Mouse (Mus musculus) brain, embryonic 18.5 days (tissue): Measurements from ENCODE around the gene Epn2.

ENCODE experiments used
- DNase-seq: peaks from one replicate; pipeline ENCODE4 v3.0.0-alpha.2; 2012; ENCODE audit warnings: low read depth, low spot score

The Epn2 gene

DNA sequence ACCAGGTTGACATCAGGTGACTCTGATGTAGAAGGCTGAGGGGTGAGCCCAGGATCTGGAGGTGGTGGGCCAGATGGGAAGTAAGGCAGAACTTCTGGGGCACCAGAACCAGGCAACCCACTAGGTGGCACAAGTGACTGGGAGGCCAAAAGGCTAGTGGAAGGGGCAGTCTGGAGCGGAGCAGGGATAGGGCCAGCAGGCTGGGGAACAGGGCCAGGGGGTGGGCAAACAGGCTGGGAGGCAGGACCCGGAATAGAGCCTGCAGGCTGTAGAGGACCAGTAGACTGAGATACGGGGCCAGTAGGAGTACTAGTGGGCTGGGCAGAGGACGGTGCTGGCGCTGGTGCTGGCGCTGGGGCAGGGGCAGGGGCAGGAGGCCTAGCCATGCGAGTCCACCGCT lies 89.6 kb downstream of the Epn2 start:
- no peak for DNase-seq

DNA sequence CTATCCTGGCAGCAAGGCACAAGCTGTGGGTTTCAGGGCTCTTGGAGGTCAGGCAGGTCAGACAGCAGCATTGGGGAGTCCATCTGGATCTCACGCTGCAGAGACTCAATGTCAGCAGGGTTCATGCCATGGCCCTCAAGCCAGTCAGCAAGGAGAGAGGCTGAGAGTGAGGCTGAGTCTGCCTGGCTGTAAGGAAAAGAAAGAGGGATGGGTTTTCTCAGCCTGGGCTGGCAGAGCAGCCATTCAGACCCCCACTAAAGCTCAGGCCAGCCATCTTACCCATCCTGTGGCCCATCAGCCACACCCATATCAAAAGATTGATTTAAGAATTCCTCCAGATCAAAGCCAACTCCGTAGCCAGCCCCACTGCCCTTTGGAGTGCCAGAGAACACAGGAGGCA lies 90.4 kb downstream of the Epn2 start:
- no peak for DNase-seq

DNA sequence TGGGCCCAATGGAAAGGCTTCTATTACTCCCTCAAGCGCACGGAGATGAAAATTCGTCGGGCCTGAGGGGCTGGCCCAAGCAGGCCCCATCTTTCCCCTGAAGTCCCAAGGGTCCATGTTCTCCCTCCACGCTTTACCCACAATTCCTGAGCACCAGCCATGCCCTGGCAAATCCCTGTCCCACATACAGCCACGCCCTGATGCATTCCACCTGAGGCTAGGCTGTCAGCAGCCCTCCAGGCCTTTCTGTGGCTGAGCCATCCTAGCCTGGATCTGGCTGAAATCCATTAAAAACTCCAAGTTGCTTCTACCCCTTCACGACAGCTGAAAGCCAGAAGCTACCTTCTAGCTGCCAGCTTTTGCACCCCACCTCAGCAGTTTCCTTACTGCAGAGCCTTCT lies 91.6 kb downstream of the Epn2 start:
- DNase-seq = no peak

DNA sequence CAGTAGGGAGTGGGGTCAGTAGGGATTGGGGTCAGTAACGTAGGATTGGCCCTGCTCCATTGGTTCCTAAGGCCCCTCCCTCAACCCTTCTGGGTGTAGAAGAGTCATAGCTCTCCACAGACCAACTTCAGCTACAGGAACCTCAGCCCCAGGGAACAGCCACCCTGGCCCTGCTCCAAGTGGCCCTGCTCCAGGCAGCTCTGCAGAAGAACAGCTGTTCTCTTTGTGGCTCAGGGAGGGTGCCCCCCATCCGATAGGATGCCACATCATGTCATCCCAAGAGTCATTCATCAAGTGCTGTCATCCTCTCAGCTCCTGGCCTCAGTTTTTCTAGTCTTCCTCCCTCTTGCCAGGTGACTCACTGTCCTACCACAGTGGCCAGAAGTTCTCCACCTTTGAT lies 92.1 kb downstream of the Epn2 start:
- DNase-seq = no peak

DNA sequence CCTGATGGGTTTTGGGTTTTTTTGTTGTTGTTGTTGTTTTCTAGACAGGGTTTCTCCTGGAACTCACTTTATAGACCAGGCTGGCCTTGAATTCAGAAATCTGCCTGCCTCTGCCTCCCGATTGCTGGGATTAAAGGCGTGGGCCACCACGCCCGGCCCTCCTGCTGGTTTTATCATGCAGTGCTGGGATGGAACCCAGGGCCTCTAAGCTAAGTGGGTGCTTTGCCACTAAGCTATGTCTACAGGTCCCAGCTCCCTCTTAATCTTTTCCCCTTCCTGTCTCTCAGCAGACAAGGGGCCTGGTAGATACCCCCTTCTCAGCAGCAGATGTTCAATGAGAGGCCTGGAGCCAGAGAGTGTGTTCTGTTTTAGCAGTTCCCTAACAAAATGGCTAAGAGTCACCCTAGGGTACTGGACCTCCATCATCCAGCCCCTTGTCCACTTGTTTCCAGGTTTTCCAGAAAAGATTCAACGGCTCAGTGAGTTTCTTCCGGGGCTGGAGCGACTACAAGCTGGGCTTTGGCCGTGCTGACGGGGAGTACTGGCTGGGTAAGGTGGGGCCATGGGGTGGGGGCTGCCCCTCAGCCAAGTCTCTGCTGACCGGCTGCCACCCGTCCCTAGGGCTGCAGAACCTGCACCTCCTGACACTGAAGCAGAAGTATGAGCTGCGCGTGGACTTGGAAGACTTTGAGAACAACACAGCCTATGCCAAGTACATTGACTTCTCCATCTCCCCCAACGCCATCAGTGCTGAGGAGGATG lies 92.8 kb downstream of the Epn2 start:
- no peak for DNase-seq

DNA sequence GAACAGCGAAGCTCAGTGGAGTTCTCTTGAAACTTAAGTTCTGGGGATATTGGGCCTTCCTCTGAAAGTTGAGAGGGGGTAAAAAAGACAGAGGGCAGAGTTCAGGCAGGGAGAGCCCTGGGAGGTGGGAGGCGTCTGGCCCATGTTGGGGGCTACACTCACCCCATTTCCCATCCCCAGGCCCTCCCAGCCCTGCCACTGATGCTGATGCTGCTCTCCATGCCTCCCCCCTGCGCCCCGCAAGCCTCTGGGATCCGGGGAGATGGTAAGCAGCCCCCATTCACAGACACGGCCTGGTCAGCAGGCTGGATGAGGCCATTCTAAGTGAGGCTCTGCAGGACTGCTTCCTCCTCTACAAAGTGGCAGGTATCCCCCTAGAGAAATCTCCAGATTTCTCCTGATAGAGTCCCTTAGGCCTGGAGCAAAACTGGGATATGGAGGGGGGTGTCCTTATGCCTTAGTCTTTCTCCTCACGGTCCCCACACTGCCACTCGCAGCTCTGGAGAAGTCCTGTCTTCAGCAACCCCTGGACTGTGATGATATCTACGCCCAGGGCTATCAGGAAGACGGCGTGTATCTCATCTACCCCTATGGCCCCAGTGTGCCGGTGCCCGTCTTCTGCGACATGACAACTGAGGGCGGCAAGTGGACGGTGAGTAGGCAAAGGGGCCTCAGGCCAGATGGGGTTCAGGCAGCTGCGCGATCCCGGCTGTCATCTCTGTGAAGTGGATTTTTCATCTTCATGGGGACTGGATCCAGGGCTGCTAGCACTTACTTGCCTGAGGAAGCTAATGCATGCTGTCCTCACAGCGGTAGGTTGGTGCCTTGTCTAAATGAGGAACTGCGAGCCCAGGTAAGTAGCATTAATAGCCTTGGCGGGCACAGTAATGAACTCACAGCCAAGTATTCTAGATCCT lies 93.7 kb downstream of the Epn2 start:
- no peak for DNase-seq

DNA sequence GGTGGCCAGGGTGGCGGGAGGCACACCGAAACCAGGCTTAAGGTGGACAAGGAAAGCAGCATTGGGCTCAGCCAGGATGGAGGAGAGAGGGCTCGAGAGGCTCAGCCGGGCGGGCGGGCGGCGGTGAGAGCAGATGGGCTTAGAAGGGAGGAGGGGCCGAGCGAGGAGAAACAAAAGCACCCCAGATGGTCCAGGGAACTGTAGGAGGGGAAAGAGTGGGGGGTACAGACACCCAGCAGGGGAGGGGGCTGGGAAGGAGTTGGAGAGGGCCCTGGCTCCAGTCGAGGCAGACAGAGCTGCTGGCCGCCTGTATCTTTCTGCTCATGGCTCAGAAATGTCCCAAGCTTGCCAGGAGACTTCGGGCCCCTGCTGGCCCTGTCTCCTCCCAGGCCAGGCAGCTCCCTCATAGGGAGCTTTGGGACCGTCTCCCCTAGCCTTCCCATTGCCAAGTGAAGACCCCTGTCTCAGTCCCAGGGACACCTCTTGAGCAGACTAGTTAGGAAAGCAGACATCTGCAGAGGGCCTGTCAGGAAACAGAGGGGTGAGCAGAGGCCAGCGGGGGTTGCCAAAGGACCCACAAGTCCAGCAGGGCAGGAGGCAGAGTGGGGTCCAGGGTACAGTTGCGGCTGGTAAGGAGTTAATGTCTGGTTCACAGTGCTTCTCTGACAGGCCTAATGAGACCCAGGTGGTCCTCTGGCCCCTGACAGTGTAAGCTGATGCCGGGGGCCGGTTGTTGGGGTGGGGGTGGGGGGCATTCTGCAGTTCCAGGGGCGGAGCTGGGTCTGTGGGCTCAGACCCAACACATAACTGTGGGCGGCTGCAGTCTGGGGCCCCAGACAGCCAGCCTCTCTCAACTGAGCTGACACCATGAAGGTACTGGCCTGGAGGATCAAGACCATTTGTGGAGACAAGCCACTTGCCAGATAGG lies 94.6 kb downstream of the Epn2 start, which contains the start of gene Mfap4:
TSS of gene Mfap4 (plus strand) at position 819 of the 928 bp plus-strand sequence.
- peak; percentile 74 for DNase-seq

DNA sequence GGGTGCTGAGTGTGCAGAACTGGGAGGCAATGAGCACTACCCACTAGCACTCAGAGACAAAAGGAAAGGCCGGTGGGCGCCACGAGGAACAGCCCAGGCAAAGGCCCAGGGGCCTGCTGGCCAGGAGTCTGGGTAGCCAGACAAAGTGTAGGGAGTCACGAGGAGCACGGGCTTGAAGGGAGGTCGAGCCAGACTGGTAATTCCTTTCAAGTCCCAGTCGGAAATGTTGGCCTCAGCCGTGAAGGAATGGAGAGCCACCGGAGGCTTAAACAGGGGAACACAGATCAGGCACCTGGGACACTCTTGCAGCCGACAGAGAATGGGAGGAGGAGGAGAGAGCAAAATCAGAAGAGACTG lies 95.3 kb downstream of the Epn2 start:
- DNase-seq = no peak

DNA sequence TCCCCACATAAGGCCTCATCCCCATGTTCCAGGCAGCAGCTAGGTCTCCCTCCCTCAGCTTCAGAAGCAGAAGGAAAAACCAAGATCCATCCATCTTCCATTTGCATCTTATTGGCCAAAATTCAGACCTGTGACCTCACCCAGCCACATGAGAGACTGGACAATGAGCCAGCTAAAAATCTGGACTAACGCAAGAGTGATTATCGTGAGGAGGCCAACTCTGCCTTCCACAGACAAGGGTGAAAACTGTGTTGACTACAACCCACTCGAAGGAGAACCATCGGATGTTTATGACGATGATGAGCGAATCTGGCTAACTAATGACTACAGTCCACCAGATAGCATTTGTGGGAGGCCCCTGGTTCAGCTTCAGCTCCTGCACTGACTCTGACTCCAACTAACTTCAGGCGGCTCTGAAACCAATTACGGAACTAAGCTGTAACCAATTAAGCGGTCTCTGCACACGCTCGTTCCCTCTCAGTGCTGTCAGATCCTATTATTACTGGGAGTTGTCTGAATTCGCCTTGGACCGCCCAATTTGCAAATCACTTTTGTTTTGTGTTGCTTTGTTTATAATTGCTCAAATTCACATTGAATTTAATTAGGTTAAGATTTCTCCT lies 96.2 kb downstream of the Epn2 start:
- no peak for DNase-seq

DNA sequence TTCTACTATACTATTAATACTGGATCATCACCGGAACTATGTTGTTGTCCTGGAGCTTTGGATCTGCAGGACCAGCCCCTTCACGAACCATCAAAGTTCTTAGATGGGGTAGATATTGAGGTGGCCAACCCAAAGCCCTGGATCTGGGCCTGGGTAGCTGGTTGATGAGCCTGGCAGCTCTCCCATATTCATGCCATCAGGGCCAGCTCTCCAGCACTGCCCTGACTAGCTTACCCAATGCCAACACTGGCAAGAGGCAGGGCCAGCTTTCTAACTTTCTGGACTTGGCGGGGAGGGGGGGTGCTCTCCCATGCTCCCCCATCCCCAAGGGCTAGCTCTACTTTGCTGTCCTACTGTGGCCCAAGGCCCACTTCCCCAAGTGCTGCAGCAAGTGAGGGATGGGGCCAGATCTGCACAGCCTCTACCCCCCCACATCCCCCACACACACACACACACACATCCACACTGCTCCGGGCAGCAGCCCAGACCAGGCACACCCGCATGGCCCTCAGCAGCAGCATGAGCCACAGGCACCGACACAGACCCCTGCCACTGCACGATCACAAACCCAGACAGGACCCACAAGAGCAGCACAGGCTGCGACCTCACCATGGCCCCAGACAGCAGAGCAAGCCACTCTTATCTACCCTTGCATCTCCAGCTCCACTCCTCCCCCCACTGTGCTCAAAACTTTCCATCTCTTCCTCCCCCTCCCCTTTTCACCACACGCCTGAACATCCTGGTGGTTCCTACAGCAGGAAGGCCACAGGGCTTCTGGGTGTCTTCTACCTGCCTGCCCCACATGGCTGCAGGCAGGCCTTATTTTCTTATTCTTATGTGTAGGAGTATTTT lies 98.0 kb downstream of the Epn2 start:
- no peak for DNase-seq

DNA sequence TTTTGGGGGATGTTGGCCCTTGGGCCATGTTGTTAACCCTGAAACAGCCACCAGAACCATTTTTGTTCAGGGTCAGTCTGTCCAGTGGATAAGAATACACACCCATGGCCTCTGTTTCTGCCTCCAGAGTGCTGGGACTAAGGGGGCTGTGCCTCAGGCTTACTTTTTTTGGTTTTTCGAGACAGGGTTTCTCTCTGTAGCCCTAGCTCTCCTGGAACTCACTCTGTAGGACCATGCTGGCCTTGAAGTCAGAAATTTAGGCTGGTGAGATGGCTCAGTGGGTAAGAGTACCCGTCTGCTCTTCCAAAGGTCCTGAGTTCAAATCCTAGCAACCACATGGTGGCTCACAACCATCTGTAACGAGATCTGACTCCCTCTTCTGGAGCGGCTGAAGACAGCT lies 100.7 kb downstream of the Epn2 start:
- DNase-seq = no peak

DNA sequence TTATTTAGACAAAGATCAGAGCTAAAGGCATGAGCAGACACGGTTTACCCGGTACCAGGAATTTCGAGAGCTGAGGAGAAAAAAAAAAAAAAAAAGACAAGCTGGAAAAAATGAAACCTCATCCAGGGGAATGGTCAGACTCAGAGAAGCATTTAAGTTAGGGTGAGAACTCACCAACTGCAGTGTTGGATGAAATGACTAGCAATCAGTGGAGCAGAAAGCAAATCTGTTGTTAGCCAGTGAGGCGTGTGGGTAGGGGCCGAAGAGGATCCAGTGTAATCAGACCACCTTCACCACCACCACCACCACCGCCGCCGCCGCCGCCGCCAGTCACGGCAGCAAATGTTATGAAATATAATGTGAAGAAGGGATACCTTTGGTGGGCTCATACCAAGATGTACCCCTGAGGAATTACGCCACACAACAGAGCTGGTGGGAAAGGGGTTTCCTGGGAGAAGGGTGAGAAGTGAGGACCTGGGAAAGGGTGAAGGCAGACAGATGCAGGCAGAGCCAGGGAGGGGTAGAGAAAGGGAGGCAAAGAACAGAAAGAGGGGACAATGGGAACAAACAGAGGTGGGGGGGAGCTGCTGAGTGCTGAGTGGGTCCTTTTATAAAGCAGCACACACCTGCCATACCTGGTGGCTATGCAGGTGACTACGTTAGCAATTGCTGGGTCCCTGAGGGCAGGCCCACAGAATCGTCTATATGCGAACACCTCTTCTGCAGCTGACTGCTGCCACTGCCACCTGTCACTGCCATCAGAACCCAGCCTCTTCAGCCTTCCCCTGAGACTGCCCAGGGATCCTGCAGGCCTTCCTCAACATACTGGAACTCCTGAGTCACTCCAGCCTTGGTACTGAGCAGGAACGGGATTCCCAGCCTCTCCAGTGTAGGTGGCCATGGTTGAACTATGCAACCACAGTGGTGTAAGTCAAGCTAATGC lies 101.7 kb downstream of the Epn2 start:
- no peak for DNase-seq

DNA sequence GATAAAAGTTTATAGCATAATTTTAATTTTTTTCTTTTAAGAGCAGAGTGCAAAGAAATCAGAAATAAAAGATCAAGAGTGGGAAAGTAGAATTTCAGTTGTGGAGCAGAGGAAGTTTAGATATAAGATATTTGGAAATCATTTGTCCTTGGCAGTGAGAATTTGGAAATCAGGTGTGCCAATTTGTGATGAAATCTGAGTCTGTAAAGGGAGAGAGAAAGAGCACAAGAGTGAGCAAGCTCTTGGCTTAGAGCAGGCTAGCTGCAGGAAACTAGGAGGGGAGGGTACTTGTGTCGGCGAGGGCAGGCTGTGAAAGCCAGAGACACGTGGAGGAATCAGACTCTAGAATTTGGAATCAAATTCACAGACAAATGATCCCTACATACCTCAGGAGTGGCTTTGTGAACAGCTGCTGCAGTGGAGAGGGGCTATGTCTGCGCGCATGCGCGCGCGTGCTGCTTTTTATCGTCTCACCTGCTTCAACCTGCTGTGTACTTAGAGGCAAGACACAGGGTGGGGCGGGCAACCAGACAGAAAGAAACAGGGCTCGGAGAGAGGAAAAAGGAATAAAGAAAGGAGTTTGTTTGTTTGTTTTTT lies 102.6 kb downstream of the Epn2 start:
- DNase-seq = no peak

DNA sequence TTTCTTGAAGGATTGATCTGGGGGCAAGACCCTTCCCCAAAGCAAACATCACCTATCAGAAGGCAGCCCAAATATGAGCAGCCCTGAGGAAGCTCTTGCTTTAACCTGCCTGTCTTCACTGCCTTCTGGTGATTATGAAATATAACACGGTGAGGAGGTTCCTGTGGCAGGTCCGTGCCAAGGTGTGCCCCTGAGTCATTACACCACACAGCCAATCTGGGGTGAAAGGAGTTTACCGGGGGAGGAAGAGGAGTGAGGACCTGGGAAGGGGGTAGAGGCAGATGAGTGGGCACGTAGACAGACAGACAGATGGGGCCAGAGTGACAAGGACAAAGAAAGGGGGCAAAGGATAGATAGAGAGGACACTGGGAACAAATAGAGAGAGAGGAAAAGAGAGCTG lies 105.9 kb downstream of the Epn2 start:
- DNase-seq = no peak

DNA sequence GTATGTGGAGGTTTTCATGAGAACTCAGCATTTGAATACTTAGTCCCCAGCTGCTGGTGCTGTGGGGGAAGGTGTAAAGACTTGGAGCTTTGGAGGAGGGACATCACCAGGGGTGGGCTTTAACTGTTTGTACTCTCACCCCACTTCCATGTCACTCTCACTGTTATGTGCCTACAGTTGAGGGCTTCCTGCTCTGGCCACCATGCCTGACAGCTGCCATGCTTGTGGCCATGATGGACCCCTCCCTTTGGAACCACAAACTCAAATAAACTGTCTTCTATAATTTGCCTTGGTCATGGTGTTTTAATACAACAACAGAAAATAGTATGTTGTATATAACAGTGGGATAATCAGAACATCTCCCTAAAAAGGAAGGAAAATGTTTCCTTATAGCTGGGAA lies 108.6 kb downstream of the Epn2 start:
- DNase-seq = no peak

DNA sequence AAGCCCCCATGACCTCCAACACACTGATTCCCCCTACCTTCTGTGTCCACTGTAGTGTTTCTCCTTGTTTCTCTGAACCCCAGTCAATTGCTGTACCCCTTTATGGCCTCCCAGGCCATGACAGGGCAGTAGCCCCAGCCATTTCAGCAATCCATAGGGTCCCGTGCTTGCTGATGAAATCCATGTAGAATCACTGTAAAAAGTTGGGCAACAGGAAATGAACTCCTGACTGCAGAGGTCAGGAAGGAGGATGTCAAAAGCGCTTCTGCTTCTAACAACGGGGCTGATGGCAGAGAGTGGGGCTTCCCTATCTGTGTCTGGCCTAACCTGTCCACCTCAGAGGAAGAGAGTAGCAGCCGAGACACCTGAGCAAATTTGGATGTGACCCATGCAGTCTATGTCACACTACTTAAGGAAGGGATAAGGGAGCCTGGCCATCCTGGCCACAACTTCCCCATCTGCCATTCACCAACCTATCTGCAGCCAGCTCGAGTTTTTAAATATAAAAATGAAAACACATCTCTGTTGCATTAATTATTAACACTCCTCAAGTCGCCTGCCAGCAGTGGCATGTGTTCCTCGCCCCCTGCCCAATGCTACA lies 110.1 kb downstream of the Epn2 start:
- DNase-seq = no peak

DNA sequence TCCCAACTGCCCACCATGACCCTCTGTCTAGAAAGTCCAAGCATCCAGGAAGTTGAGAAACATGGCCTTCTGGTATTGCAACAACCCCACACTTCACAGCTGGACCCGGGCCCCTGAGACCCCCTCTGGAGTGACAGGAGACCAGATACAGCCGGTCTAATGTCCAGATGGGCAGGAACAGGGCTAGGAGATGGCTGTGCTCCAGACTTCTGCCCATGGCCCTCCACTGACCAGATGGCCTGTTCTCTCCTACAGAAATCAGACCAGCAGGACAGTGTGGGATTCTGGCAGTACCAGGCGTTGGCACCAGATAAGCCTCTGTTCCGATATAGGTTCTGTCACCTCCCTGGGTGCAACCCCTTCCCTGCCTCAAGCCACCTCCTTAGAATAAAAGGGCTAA lies 111.0 kb downstream of the Epn2 start:
- no peak for DNase-seq
